Mouse (Mus musculus): ENCODE data around the gene Lamb3. TPM values are rescaled to one million over a fixed set of nuclear protein-coding genes. Genes with fewer than 3 reads are reported as not detected.

Lamb3 gene
- polyA plus RNA-seq, 1 experiment from 2014 or later, result 3.1 TPM

- H3K4me3 ChIP-seq (ENCODE audit: control insufficient read depth in 1 of 2, insufficient read depth in 1 of 2, low read depth in 1 of 2, low read length in 2 of 2), result no peak overlapping the region
These were observed 3.7 kb upstream of the Lamb3 start for GRCm38 (mm10) chr1:193203821-193204220.

GRCm38 (mm10) chr1:193205431-193205830 is 2.1 kb upstream of the Lamb3 start:
- H3K4me2 ChIP-seq (ENCODE audit: low read length), result no peak overlapping the region
- 89% methylated on average over 2 of the region's 2 CpGs for WGBS
- H3K9me3 ChIP-seq (ENCODE audit: control insufficient read depth, low read length), result no peaks in the 10 kb centered on the region
- ATAC-seq (ENCODE audit: insufficient number of reproducible peaks, insufficient read depth, low FRiP score, low read depth), result no peak
- H3K36me3 ChIP-seq (ENCODE audit: control insufficient read depth, insufficient read depth, low read length), result no peaks in the 10 kb centered on the region
- no peak overlapping the region for H3K9ac ChIP-seq (ENCODE audit: low read length)
- no peaks in the 10 kb centered on the region for H3K27me3 ChIP-seq (ENCODE audit: control insufficient read depth, insufficient read depth, low read length)
- H3K4me1 ChIP-seq (ENCODE audit: control insufficient read depth in 2 of 2, insufficient read depth in 2 of 2, low read length in 2 of 2), result peaks cover 0 to 5% of the 10 kb centered on the region in 2 experiments; a peak in 1 of 4 replicates
- no peak overlapping the region for H3K27ac ChIP-seq (replicated peaks in 1 of 2; ENCODE audit: control insufficient read depth in 1 of 2, insufficient read depth in 1 of 2, low read depth in 2 of 2, low read length in 2 of 2)
- no peak overlapping the region for H3K4me3 ChIP-seq (ENCODE audit: control insufficient read depth in 1 of 2, insufficient read depth in 1 of 2, low read depth in 1 of 2, low read length in 2 of 2)

More at GRCm38 (mm10) chr1:193203821-193204220, 3.7 kb upstream of the Lamb3 start:
- Histone ChIP-seq H3K9ac (ENCODE audit: low read length) (no peak overlapping the region), H3K4me2 (ENCODE audit: low read length) (no peak overlapping the region), H3K36me3 (ENCODE audit: control insufficient read depth, insufficient read depth, low read length) (no peaks in the 10 kb centered on the region), H3K27ac (replicated peaks in 1 of 2; ENCODE audit: control insufficient read depth in 1 of 2, insufficient read depth in 1 of 2, low read depth in 2 of 2, low read length in 2 of 2) (no peak overlapping the region), H3K4me1 (ENCODE audit: control insufficient read depth in 2 of 2, insufficient read depth in 2 of 2, low read length in 2 of 2) (peaks cover 0 to 5% of the 10 kb centered on the region in 2 experiments; a peak in 1 of 4 replicates), H3K9me3 (ENCODE audit: control insufficient read depth, low read length) (no peaks in the 10 kb centered on the region), H3K27me3 (ENCODE audit: control insufficient read depth, insufficient read depth, low read length) (no peaks in the 10 kb centered on the region)
- 54% methylated on average over 2 of the region's 2 CpGs for WGBS
- ATAC-seq (ENCODE audit: insufficient number of reproducible peaks, insufficient read depth, low FRiP score, low read depth), result no peak

- Histone ChIP-seq H3K4me2 (ENCODE audit: low read length) (no peak overlapping the region), H3K27me3 (ENCODE audit: control insufficient read depth, insufficient read depth, low read length) (no peaks in the 10 kb centered on the region), H3K36me3 (ENCODE audit: control insufficient read depth, insufficient read depth, low read length) (no peaks in the 10 kb centered on the region), H3K9ac (ENCODE audit: low read length) (no peak overlapping the region), H3K9me3 (ENCODE audit: control insufficient read depth, low read length) (no peaks in the 10 kb centered on the region), H3K4me1 (ENCODE audit: control insufficient read depth in 2 of 2, insufficient read depth in 2 of 2, low read length in 2 of 2) (peaks cover 0 to 5% of the 10 kb centered on the region in 2 experiments; a peak in 1 of 4 replicates), H3K4me3 (ENCODE audit: control insufficient read depth in 1 of 2, insufficient read depth in 1 of 2, low read depth in 1 of 2, low read length in 2 of 2) (no peak overlapping the region), H3K27ac (replicated peaks in 1 of 2; ENCODE audit: control insufficient read depth in 1 of 2, insufficient read depth in 1 of 2, low read depth in 2 of 2, low read length in 2 of 2) (no peak overlapping the region)
- 28% methylated on average over 2 of the region's 2 CpGs for WGBS
- ATAC-seq (ENCODE audit: insufficient number of reproducible peaks, insufficient read depth, low FRiP score, low read depth), result no peak
These were observed 679 bp downstream of the Lamb3 start for GRCm38 (mm10) chr1:193208178-193208577.

- Histone ChIP-seq H3K9me3 (ENCODE audit: control insufficient read depth, low read length) (no peaks in the 10 kb centered on the region), H3K9ac (ENCODE audit: low read length) (no peak overlapping the region), H3K27me3 (ENCODE audit: control insufficient read depth, insufficient read depth, low read length) (no peaks in the 10 kb centered on the region), H3K4me2 (ENCODE audit: low read length) (no peak overlapping the region), H3K27ac (replicated peaks in 1 of 2; ENCODE audit: control insufficient read depth in 1 of 2, insufficient read depth in 1 of 2, low read depth in 2 of 2, low read length in 2 of 2) (no peak overlapping the region), H3K4me1 (ENCODE audit: control insufficient read depth in 2 of 2, insufficient read depth in 2 of 2, low read length in 2 of 2) (no peaks in the 10 kb centered on the region), H3K36me3 (ENCODE audit: control insufficient read depth, insufficient read depth, low read length) (no peaks in the 10 kb centered on the region), H3K4me3 (ENCODE audit: control insufficient read depth in 1 of 2, insufficient read depth in 1 of 2, low read depth in 1 of 2, low read length in 2 of 2) (no peak overlapping the region)
- 53% methylated on average over 5 of the region's 5 CpGs for WGBS
- ATAC-seq (ENCODE audit: insufficient number of reproducible peaks, insufficient read depth, low FRiP score, low read depth), result no peak
These were observed 3.9 kb downstream of the Lamb3 start for GRCm38 (mm10) chr1:193211371-193211770.

GRCm38 (mm10) chr1:193214053-193214452 is 6.6 kb downstream of the Lamb3 start:
- Histone ChIP-seq H3K4me1 (ENCODE audit: control insufficient read depth in 2 of 2, insufficient read depth in 2 of 2, low read length in 2 of 2) (no peaks in the 10 kb centered on the region), H3K4me2 (ENCODE audit: low read length) (no peak overlapping the region), H3K27ac (replicated peaks in 1 of 2; ENCODE audit: control insufficient read depth in 1 of 2, insufficient read depth in 1 of 2, low read depth in 2 of 2, low read length in 2 of 2) (no peak overlapping the region), H3K27me3 (ENCODE audit: control insufficient read depth, insufficient read depth, low read length) (no peaks in the 10 kb centered on the region), H3K4me3 (ENCODE audit: control insufficient read depth in 1 of 2, insufficient read depth in 1 of 2, low read depth in 1 of 2, low read length in 2 of 2) (no peak overlapping the region), H3K36me3 (ENCODE audit: control insufficient read depth, insufficient read depth, low read length) (no peaks in the 10 kb centered on the region), H3K9ac (ENCODE audit: low read length) (no peak overlapping the region), H3K9me3 (ENCODE audit: control insufficient read depth, low read length) (no peaks in the 10 kb centered on the region)
- 53% methylated on average over 5 of the region's 5 CpGs for WGBS
- no peak for ATAC-seq (ENCODE audit: insufficient number of reproducible peaks, insufficient read depth, low FRiP score, low read depth)

- Histone ChIP-seq H3K9ac (ENCODE audit: low read length) (no peak overlapping the region), H3K27me3 (ENCODE audit: control insufficient read depth, insufficient read depth, low read length) (no peaks in the 10 kb centered on the region), H3K4me1 (ENCODE audit: control insufficient read depth in 2 of 2, insufficient read depth in 2 of 2, low read length in 2 of 2) (no peaks in the 10 kb centered on the region; a peak in 1 of 4 replicates), H3K27ac (replicated peaks in 1 of 2; ENCODE audit: control insufficient read depth in 1 of 2, insufficient read depth in 1 of 2, low read depth in 2 of 2, low read length in 2 of 2) (no peak overlapping the region), H3K4me3 (ENCODE audit: control insufficient read depth in 1 of 2, insufficient read depth in 1 of 2, low read depth in 1 of 2, low read length in 2 of 2) (no peak overlapping the region), H3K9me3 (ENCODE audit: control insufficient read depth, low read length) (no peaks in the 10 kb centered on the region), H3K4me2 (ENCODE audit: low read length) (no peak overlapping the region), H3K36me3 (ENCODE audit: control insufficient read depth, insufficient read depth, low read length) (no peaks in the 10 kb centered on the region)
- 58% methylated on average over 3 of the region's 3 CpGs for WGBS
- no peak for ATAC-seq (ENCODE audit: insufficient number of reproducible peaks, insufficient read depth, low FRiP score, low read depth)
These were observed 8.5 kb downstream of the Lamb3 start for GRCm38 (mm10) chr1:193216000-193216399.

- Histone ChIP-seq H3K4me1 (ENCODE audit: control insufficient read depth in 2 of 2, insufficient read depth in 2 of 2, low read length in 2 of 2) (no peaks in the 10 kb centered on the region; a peak in 1 of 4 replicates), H3K27me3 (ENCODE audit: control insufficient read depth, insufficient read depth, low read length) (no peaks in the 10 kb centered on the region), H3K9me3 (ENCODE audit: control insufficient read depth, low read length) (no peaks in the 10 kb centered on the region), H3K4me3 (ENCODE audit: control insufficient read depth in 1 of 2, insufficient read depth in 1 of 2, low read depth in 1 of 2, low read length in 2 of 2) (no peak overlapping the region), H3K4me2 (ENCODE audit: low read length) (no peak overlapping the region), H3K27ac (replicated peaks in 1 of 2; ENCODE audit: control insufficient read depth in 1 of 2, insufficient read depth in 1 of 2, low read depth in 2 of 2, low read length in 2 of 2) (no peak overlapping the region), H3K9ac (ENCODE audit: low read length) (no peak overlapping the region), H3K36me3 (ENCODE audit: control insufficient read depth, insufficient read depth, low read length) (no peaks in the 10 kb centered on the region)
- no peak for ATAC-seq (ENCODE audit: insufficient number of reproducible peaks, insufficient read depth, low FRiP score, low read depth)
- WGBS, result 50% methylated on average over 5 of the region's 5 CpGs
These were observed 12.9 kb downstream of the Lamb3 start for GRCm38 (mm10) chr1:193220408-193220807.

- Histone ChIP-seq H3K27me3 (ENCODE audit: control insufficient read depth, insufficient read depth, low read length) (no peaks in the 10 kb centered on the region), H3K9ac (ENCODE audit: low read length) (no peak overlapping the region)
- ATAC-seq (ENCODE audit: insufficient number of reproducible peaks, insufficient read depth, low FRiP score, low read depth), result no peak
These were observed 18.0 kb downstream of the Lamb3 start for GRCm38 (mm10) chr1:193225531-193225930.

More at GRCm38 (mm10) chr1:193225531-193225930, 18.0 kb downstream of the Lamb3 start:
- Histone ChIP-seq H3K4me2 (ENCODE audit: low read length) (no peak overlapping the region), H3K4me1 (ENCODE audit: control insufficient read depth in 2 of 2, insufficient read depth in 2 of 2, low read length in 2 of 2) (peaks cover 0 to 7% of the 10 kb centered on the region in 2 experiments; a peak in 2 of 4 replicates), H3K27ac (replicated peaks in 1 of 2; ENCODE audit: control insufficient read depth in 1 of 2, insufficient read depth in 1 of 2, low read depth in 2 of 2, low read length in 2 of 2) (no peak overlapping the region), H3K9me3 (ENCODE audit: control insufficient read depth, low read length) (no peaks in the 10 kb centered on the region), H3K36me3 (ENCODE audit: control insufficient read depth, insufficient read depth, low read length) (no peaks in the 10 kb centered on the region), H3K4me3 (ENCODE audit: control insufficient read depth in 1 of 2, insufficient read depth in 1 of 2, low read depth in 1 of 2, low read length in 2 of 2) (no peak overlapping the region)
- WGBS, result 56% methylated on average over 3 of the region's 3 CpGs
